In genomic region chr12:8336601-8337285, GRCm38 (mm10) we compare ENCODE assay signal across 16 mouse cellular contexts. TPM values are rescaled to one million over a fixed set of nuclear protein-coding genes. Genes with fewer than 3 reads are reported as not detected.
"Had no signal": no experiment of that assay in that cellular context is flagged by ENCODE, and none has a peak within 500 bp of the region (broad histone marks: within the 10 kb centered on the region; RNA-seq: fewer than 3 reads in every experiment).

No protein-coding gene starts in this region.

- H3K9ac ChIP-seq: limb, embryonic 13.5 days; liver, embryonic 12.5 days; lung, embryonic 14.5 days; midbrain, embryonic 12.5 days; stomach, embryonic 15.5 days had no signal

- H3K27me3 ChIP-seq: limb, embryonic 13.5 days; liver, embryonic 12.5 days; megakaryocyte, embryonic 14.5 days; midbrain, embryonic 12.5 days; stomach, embryonic 15.5 days had no signal

- H3K4me3 ChIP-seq: limb, embryonic 13.5 days; liver, embryonic 12.5 days; megakaryocyte, embryonic 14.5 days; midbrain, embryonic 12.5 days; stomach, embryonic 15.5 days had no signal

- H3K4me2 ChIP-seq: limb, embryonic 13.5 days; liver, embryonic 12.5 days; lung, embryonic 14.5 days; midbrain, embryonic 12.5 days; stomach, embryonic 15.5 days had no signal

- ATAC-seq: liver, embryonic 12.5 days had no signal

- DNase-seq: kidney, postnatal 10 days; layer of hippocampus, adult 9-11 months; layer of hippocampus, postnatal 36 days; lung, postnatal 14 days; right cerebral cortex, postnatal 14 days; thymus, postnatal 36 days had no signal

- H3K9me3 ChIP-seq: limb, embryonic 13.5 days; liver, embryonic 12.5 days; megakaryocyte, embryonic 14.5 days; midbrain, embryonic 12.5 days; stomach, embryonic 15.5 days had no signal

- H3K27ac ChIP-seq: limb, embryonic 13.5 days; liver, embryonic 12.5 days; macrophage; midbrain, embryonic 12.5 days; stomach, embryonic 15.5 days had no signal

RNA-seq across cellular contexts. Expression of gene Gdf7, which starts 35.0 kb away (rescaled TPM):
- polyA plus RNA-seq: liver, embryonic 12.5 days; liver, embryonic 16.5 days; lung, embryonic 14.5 days; macrophage; spleen, adult 2 months; stomach, embryonic 15.5 days; thymus, postnatal 0 days had no signal
